Mouse (Mus musculus) heart, postnatal 0 days (tissue): ENCODE measurements around the gene Hsf2bp.

ENCODE experiments used
- CTCF ChIP-seq: IDR thresholded peaks from 2 replicates; pipeline ENCODE4 v1.5.1; 2016; ENCODE audit warnings: antibody characterized with exemption, control low read depth, low read depth
- EP300 ChIP-seq: IDR thresholded peaks from 2 replicates; pipeline ENCODE4 v1.6.1; 2016; ENCODE audit warnings: antibody characterized with exemption, low read depth

GRCm38 (mm10) chr17:31935841-31936240, 100.3 kb downstream of the Hsf2bp start:
- no peak for TF ChIP-seq CTCF
- no peak for TF ChIP-seq EP300
